Mouse (Mus musculus) heart, adult 8-10 months (tissue): ENCODE measurements around the gene Ankmy1. TPM values are rescaled to one million over a fixed set of nuclear protein-coding genes. Genes with fewer than 3 reads are reported as not detected.

Experiments
- DNase-seq: peaks from one replicate; pipeline ENCODE4 v3.0.0; 2022; ENCODE audit warnings: low spot score
- total RNA-seq, 4 experiments: library from RNA; stranded (reverse); gene quantifications; 2 replicates each; pipeline ENCODE4 v1.2.4; 2022

The Ankmy1 gene
- total RNA-seq = under 1 TPM in 2 of 4 experiments, not detected in 2; 0.09 to 0.11 TPM

- no peak for DNase-seq
Measured at GRCm38 (mm10) chr1:92902786-92903185, at the start of gene Ankmy1. Gene Ankmy1, minus strand, starts transcription at chr1:92902906.

GRCm38 (mm10) chr1:92950607-92951006, 47.9 kb upstream of the Ankmy1 start, which contains the start of gene Gpr35:
Gene Gpr35, plus strand, starts transcription at chr1:92950865.
- no peak for DNase-seq

DNA sequence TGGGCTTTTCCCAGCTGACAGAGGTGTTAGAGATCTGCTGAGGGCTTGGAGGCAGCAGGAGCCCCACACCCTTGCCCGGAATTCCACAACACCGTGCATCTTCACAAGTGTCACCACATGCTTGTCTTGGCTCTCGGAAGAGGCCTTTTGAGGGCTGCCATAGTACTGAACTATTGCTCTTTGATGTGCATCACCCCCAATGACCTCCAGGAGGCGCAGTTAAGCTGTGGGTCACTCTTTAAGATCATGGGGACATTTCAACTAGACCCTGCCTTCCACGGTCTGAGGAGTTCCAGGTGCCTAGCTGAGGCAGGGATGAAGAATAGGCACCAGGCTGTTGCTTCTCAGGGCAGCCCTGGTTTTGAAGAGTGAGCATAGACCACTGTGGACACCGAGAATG, 46.7 kb upstream of the Ankmy1 start:
- no peak for DNase-seq

- no peak for DNase-seq
Measured at GRCm38 (mm10) chr1:92947966-92948365, 45.3 kb upstream of the Ankmy1 start.

DNA sequence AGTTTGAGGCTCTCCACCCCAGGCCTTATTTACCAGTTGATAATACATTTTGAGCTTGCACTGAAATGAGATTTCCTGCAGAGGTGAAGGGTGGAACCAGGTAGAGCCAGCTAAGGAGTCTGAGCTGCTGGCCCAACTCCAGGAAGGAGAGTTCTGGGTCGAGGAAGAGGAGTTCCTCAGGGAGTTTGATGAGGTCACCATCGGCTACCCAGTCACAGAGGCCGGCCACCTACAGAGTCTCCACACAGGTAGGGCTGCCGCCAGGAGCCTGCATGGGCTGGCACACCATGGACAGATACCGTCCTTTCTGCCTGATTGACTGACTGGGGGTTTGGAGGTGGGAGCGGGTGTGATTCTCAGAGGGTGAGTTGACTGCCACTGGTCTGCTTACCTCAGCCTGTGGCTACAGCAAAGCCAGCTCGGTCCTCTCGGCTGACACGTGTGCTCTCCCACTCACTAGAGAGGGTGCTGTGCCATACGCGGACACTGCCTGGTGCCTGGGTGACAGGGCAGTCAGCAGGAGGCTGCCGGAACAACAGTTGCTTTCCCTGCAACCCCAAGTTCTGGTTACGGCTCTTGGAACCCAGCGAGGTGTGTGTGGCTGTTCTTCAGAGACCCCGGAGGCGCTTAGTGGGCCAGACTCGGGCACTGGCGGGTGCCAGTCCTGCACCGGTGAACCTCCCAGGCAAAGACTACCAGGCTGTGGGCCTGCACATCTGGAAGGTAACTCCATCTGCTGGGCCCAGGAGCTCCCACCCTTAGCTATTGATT, 40.7 kb upstream of the Ankmy1 start:
- DNase-seq = no peak

GRCm38 (mm10) chr1:92939746-92940145, 37.0 kb upstream of the Ankmy1 start:
- no peak for DNase-seq

GRCm38 (mm10) chr1:92937797-92938196, 35.1 kb upstream of the Ankmy1 start:
- no peak for DNase-seq

DNA sequence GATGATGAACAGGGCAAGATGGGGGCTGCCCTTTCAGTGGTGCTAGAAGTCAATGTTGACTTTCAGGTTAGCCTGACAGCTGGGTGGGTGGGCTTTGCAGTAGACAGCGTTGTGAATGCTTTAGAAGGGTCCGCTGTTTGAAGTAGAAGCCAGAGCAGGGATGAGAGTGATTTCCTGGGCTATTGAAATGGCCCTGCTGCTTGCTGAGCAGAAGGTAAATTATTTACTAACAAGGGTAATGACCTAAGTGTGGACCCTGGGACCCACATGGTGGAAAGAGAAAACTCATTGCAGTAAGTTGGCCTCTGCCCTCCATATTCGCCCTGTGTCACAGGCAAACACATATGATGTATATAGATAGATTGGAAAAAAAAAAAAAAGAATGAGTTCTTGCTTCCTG, 33.8 kb upstream of the Ankmy1 start:
- DNase-seq = no peak

DNA sequence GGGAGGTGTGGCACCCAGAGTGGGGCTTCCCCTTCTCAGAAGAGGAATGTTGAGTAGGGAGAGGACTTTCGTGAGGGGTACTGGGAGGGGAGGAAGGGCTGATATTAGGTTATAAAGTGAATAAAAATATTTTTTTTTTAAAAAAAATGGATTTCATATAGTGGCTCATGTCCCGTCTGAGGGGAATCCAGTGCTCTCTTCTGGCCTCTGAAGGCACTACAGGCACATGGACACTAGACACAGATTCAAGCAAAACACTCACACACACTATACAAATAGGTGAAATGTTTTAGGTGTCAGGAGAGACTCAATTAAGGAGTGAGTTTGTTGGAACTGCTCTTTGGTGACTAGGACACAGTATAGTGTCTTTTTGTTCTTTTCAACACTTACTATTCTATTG, 33.3 kb upstream of the Ankmy1 start:
- no peak for DNase-seq

GRCm38 (mm10) chr1:92935054-92935962, 32.6 kb upstream of the Ankmy1 start:
- no peak for DNase-seq

DNA sequence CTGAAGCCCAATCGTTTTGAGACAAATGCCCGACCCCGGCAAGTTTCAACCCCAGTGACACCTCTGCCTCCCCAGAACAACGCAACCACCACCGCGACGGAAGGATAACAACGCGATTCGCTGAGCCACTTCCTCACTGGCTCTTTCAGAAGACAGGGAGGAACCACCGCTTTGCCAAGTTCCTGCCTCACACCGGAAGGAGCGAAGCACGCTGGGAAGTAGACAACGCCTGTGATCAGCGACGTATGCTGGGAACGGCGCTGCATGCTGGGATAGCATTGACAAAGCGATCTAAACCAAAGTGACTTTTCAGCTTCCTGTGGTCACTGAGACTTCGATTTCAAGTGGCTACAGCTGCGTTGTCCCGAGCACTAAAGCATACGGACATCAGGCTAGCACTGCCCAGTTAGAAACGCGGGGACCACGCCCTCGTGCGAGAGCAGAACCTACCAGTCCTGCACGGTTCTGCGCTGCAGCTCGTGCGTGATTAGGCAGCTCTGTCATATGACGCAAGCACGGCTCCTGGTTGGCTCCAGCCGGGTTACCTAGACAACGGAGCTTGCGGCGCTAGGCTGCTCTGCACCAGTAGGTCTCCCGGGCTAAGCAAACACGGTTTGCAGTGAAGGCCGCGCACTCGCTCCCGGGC, 31.6 kb upstream of the Ankmy1 start, which contains the start of gene Capn10:
Capn10 (plus strand) TSS at position 195 of the 646 bp plus-strand sequence.
- DNase-seq = peak; percentile 97

- no peak for DNase-seq
Measured at GRCm38 (mm10) chr1:92933611-92934010, 30.9 kb upstream of the Ankmy1 start.

GRCm38 (mm10) chr1:92930171-92930706, 27.5 kb upstream of the Ankmy1 start:
- DNase-seq = no peak

GRCm38 (mm10) chr1:92921496-92921895, 18.8 kb upstream of the Ankmy1 start:
- no peak for DNase-seq

- DNase-seq = no peak
Measured at GRCm38 (mm10) chr1:92920474-92921200, 17.9 kb upstream of the Ankmy1 start.

GRCm38 (mm10) chr1:92919775-92920174, 17.1 kb upstream of the Ankmy1 start:
- DNase-seq = no peak

DNA sequence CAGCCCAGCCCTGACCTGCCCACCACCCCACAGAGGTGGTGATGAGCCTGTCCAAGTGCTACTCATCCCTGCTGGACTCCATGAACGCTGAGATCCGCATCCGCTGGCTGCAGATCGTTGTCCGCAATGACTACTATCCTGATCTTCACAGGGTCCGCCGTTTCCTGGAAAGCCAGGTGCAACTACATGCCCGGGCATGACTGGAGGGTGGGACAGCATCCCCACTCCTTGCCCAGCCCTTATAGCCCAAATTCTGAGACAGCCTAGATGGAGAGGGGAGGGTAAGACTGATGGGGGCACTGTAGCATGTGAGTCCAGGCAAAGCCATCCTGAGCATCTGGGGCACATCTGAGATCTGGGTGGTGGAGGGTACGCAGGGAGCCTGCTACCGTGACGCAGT, 16.4 kb upstream of the Ankmy1 start:
- no peak for DNase-seq

GRCm38 (mm10) chr1:92916725-92917124, 14.0 kb upstream of the Ankmy1 start:
- no peak for DNase-seq

- DNase-seq = no peak
Measured at GRCm38 (mm10) chr1:92914993-92915392, 12.3 kb upstream of the Ankmy1 start.

- no peak for DNase-seq
Measured at GRCm38 (mm10) chr1:92914239-92914638, 11.5 kb upstream of the Ankmy1 start.

GRCm38 (mm10) chr1:92912286-92912685, 9.6 kb upstream of the Ankmy1 start:
- no peak for DNase-seq
